Mouse (Mus musculus) adrenal gland, adult (tissue): ENCODE results near the gene Clca3a2.
"Not testable (repeated sequence)": the region's sequence is repeated elsewhere in the genome, so short reads cannot be mapped to it uniquely, and the experiment has no call there.

Experiments used
- DNase-seq, 2 experiments: peaks; one replicate each; pipeline ENCODE4 v3.0.0; 2022 to 2023; ENCODE audit warnings: low spot score in 1 of 2; ENCODE audit not compliant: inconsistent age in 2 of 2

The Clca3a2 gene

GRCm38 (mm10) chr3:144819219-144819618 lies at the start of gene Clca3a2:
Clca3a2 (minus strand) TSS chr3:144819494.
- not testable (repeated sequence) for DNase-seq

- DNase-seq: no peak
These were observed 30.3 kb upstream of the Clca3a2 start for GRCm38 (mm10) chr3:144849584-144849983.

- DNase-seq: not testable (repeated sequence)
These were observed 29.8 kb upstream of the Clca3a2 start, which contains the start of gene Clca3b for GRCm38 (mm10) chr3:144849014-144849556. Clca3b (minus strand) TSS chr3:144849357.

GRCm38 (mm10) chr3:144827257-144827656 lies 8.0 kb upstream of the Clca3a2 start:
- DNase-seq: no peak

- DNase-seq: peak; percentile 68 to 89
These were observed 5.9 kb upstream of the Clca3a2 start for GRCm38 (mm10) chr3:144825151-144825550.

- DNase-seq: no peak
These were observed 4.0 kb upstream of the Clca3a2 start for GRCm38 (mm10) chr3:144823331-144823730.

- DNase-seq: no peak
These were observed 1.3 kb upstream of the Clca3a2 start for GRCm38 (mm10) chr3:144820632-144821031.

- DNase-seq: not testable (repeated sequence)
These were observed 6.0 kb downstream of the Clca3a2 start for GRCm38 (mm10) chr3:144813336-144813735.

GRCm38 (mm10) chr3:144811821-144812220 lies 7.5 kb downstream of the Clca3a2 start:
- no peak for DNase-seq

GRCm38 (mm10) chr3:144808153-144808925 lies 11.0 kb downstream of the Clca3a2 start:
- not testable (repeated sequence) for DNase-seq

GRCm38 (mm10) chr3:144806626-144807025 lies 12.7 kb downstream of the Clca3a2 start:
- DNase-seq: not testable (repeated sequence)

GRCm38 (mm10) chr3:144801861-144802260 lies 17.4 kb downstream of the Clca3a2 start:
- peak; percentile 11 to 36 for DNase-seq

- DNase-seq: no peak
These were observed 33.8 kb downstream of the Clca3a2 start for GRCm38 (mm10) chr3:144785181-144786148.

- DNase-seq: no peak
These were observed 54.1 kb downstream of the Clca3a2 start for GRCm38 (mm10) chr3:144765161-144765560.

- DNase-seq: no peak
These were observed 57.8 kb downstream of the Clca3a2 start for GRCm38 (mm10) chr3:144761454-144761853.

- DNase-seq: peak; percentile 6 to 38
These were observed 58.5 kb downstream of the Clca3a2 start, which contains the start of gene Clca3a1 for GRCm38 (mm10) chr3:144760592-144761309. Clca3a1 (minus strand) TSS chr3:144760977.

GRCm38 (mm10) chr3:144759719-144760118 lies 59.6 kb downstream of the Clca3a2 start:
- DNase-seq: no peak

GRCm38 (mm10) chr3:144756103-144756502 lies 63.2 kb downstream of the Clca3a2 start:
- not testable (repeated sequence) for DNase-seq

- DNase-seq: peak; percentile 18 to 63
These were observed 66.2 kb downstream of the Clca3a2 start for GRCm38 (mm10) chr3:144753120-144753519.
